In the genomic region with DNA sequence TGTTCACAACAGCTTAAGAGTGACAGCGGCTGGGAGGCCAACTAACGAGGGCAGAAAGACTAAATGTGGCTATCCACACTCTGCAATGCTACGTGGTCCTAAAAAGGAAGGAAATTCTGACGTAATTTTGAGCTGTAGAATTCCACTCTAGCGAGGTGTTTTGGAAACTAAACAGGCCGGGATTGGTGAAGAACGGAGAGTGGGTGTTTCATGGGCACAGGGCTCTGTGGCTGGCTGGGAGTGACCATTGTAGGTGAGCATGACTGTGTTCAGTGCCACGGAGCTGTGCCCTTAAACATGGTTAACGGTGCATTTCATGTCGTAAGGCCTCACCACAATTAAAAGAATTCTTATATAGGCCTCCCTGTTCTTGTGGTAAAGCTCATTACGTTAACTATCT, we compare ENCODE assay signal across 26 mouse cellular contexts.
DNase-seq lines count a peak whose midpoint lies in the region; ATAC-seq and TF ChIP-seq lines count a peak whose summit lies in the region.
"Had no signal": no experiment of that assay in that cellular context is flagged by ENCODE, and none has a peak within 500 bp of the region (broad histone marks: within the 10 kb centered on the region; RNA-seq: fewer than 3 reads in every experiment).

No protein-coding gene starts in this region.

- no peak for ATAC-seq in forebrain, embryonic 13.5 days
- no peak for ATAC-seq in heart, embryonic 15.5 days (replicated peaks; ENCODE audit: insufficient number of reproducible peaks, insufficient read depth, low FRiP score, low read depth)
- ATAC-seq in kidney, postnatal 0 days (replicated peaks; ENCODE audit: low FRiP score, low read depth) = no peak
- peak; percentile 77 for ATAC-seq in granulocyte monocyte progenitor cell, adult 5-6 weeks (replicated peaks; ENCODE audit: poor library complexity, severe bottlenecking)
- ATAC-seq: intestine, postnatal 0 days had no signal

- 76% methylated on average over 11 of the region's 11 CpGs for WGBS in forebrain, embryonic 10.5 days
- WGBS in forebrain, embryonic 13.5 days = 55% methylated on average over 11 of the region's 11 CpGs
- WGBS in heart, embryonic 15.5 days = 66% methylated on average over 11 of the region's 11 CpGs
- 67% methylated on average over 11 of the region's 11 CpGs for WGBS in kidney, postnatal 0 days

- peak overlapping the region; percentile 49; the same call in 1 of the 2 replicates for H3K27ac ChIP-seq in forebrain, embryonic 10.5 days
- H3K27ac ChIP-seq in forebrain, embryonic 13.5 days = no peak overlapping the region
- 0 out of 2 replicates have a peak overlapping the region, but pooled peaks have one; percentile 31 for H3K27ac ChIP-seq in heart, embryonic 15.5 days
- peak overlapping the region; percentile 60; the same call in 1 of the 2 replicates for H3K27ac ChIP-seq in kidney, postnatal 0 days
- H3K27ac ChIP-seq: embryonic facial prominence, embryonic 12.5 days; forebrain, embryonic 12.5 days; liver, embryonic 14.5 days; lung, embryonic 15.5 days; neural tube, embryonic 15.5 days; stomach, embryonic 15.5 days had no signal

- H3K9me3 ChIP-seq in forebrain, embryonic 10.5 days = no peaks in the 10 kb centered on the region
- no peaks in the 10 kb centered on the region for H3K9me3 ChIP-seq in forebrain, embryonic 13.5 days (replicated peaks)
- no peaks in the 10 kb centered on the region for H3K9me3 ChIP-seq in heart, embryonic 15.5 days (replicated peaks)
- no peaks in the 10 kb centered on the region for H3K9me3 ChIP-seq in kidney, postnatal 0 days (replicated peaks; ENCODE audit: low read length)
- H3K9me3 ChIP-seq: embryonic facial prominence, embryonic 12.5 days; forebrain, embryonic 12.5 days; lung, embryonic 15.5 days; neural tube, embryonic 15.5 days; stomach, embryonic 15.5 days had no signal

- no peak for DNase-seq in forebrain, embryonic 10.5 days (ENCODE audit: extremely low spot score, low spot score)
- DNase-seq in heart, postnatal 4 days = no peak
- no peak for DNase-seq in kidney, postnatal 0 days (ENCODE audit: low spot score)
- DNase-seq in kidney, adult 18-20 months = no peak
- DNase-seq in spleen, postnatal 10 days (ENCODE audit: low spot score in 2 of 2) = no peak
- DNase-seq: adrenal gland, postnatal 14 days; cerebellum, adult 2 months; cerebellum, postnatal 25 days; gastrocnemius, postnatal 10 days; kidney, postnatal 4 days; layer of hippocampus, adult 9-11 months; lung, postnatal 36 days; right cerebral cortex, adult 18-20 months; right cerebral cortex, postnatal 4 days; thymus, postnatal 25 days had no signal

- peaks cover 23% of the 10 kb centered on the region for H3K4me1 ChIP-seq in forebrain, embryonic 10.5 days
- peaks cover 9% of the 10 kb centered on the region for H3K4me1 ChIP-seq in forebrain, embryonic 13.5 days
- H3K4me1 ChIP-seq in heart, embryonic 15.5 days (replicated peaks) = peaks cover 36% of the 10 kb centered on the region
- H3K4me1 ChIP-seq in kidney, postnatal 0 days (replicated peaks; ENCODE audit: insufficient read depth, low read length) = peaks cover 8% of the 10 kb centered on the region; the same call in 1 of the 2 replicates
- H3K4me1 ChIP-seq: embryonic facial prominence, embryonic 12.5 days; stomach, embryonic 15.5 days had no signal

- H3K36me3 ChIP-seq in forebrain, embryonic 10.5 days (replicated peaks) = no peaks in the 10 kb centered on the region
- H3K36me3 ChIP-seq in forebrain, embryonic 13.5 days (ENCODE audit: poor library complexity, severe bottlenecking) = no peaks in the 10 kb centered on the region
- peaks cover 44% of the 10 kb centered on the region for H3K36me3 ChIP-seq in heart, embryonic 15.5 days
- H3K36me3 ChIP-seq in kidney, postnatal 0 days (ENCODE audit: insufficient read depth, low read length) = no peaks in the 10 kb centered on the region
- H3K36me3 ChIP-seq: embryonic facial prominence, embryonic 12.5 days; forebrain, embryonic 12.5 days; lung, embryonic 15.5 days; neural tube, embryonic 15.5 days; stomach, embryonic 15.5 days had no signal

- H3K27me3 ChIP-seq in forebrain, embryonic 10.5 days (ENCODE audit: poor library complexity, severe bottlenecking) = no peaks in the 10 kb centered on the region
- no peaks in the 10 kb centered on the region for H3K27me3 ChIP-seq in forebrain, embryonic 13.5 days
- no peaks in the 10 kb centered on the region for H3K27me3 ChIP-seq in heart, embryonic 15.5 days
- no peaks in the 10 kb centered on the region for H3K27me3 ChIP-seq in kidney, postnatal 0 days (ENCODE audit: insufficient read depth, low read length)
- H3K27me3 ChIP-seq: embryonic facial prominence, embryonic 12.5 days; forebrain, embryonic 12.5 days; lung, embryonic 15.5 days; neural tube, embryonic 15.5 days; stomach, embryonic 15.5 days had no signal

- no peak for TF ChIP-seq CTCF in kidney, postnatal 0 days (IDR thresholded peaks at IDR 0.05; ENCODE audit: low read depth)

- no peak overlapping the region for H3K4me2 ChIP-seq in forebrain, embryonic 13.5 days
- H3K4me2 ChIP-seq in heart, embryonic 15.5 days = no peak overlapping the region
- H3K4me2 ChIP-seq in kidney, postnatal 0 days (ENCODE audit: low read length) = no peak overlapping the region
- H3K4me2 ChIP-seq: embryonic facial prominence, embryonic 12.5 days; forebrain, embryonic 12.5 days; lung, embryonic 15.5 days; midbrain, embryonic 11.5 days; neural tube, embryonic 15.5 days; stomach, embryonic 15.5 days had no signal

- H3K9ac ChIP-seq in forebrain, embryonic 13.5 days = no peak overlapping the region
- no peak overlapping the region for H3K9ac ChIP-seq in heart, embryonic 15.5 days
- H3K9ac ChIP-seq in kidney, postnatal 0 days (ENCODE audit: low read depth, low read length) = no peak overlapping the region
- H3K9ac ChIP-seq: embryonic facial prominence, embryonic 12.5 days; forebrain, embryonic 12.5 days; liver, embryonic 14.5 days; lung, embryonic 15.5 days; neural tube, embryonic 15.5 days; stomach, embryonic 15.5 days had no signal

- H3K4me3 ChIP-seq in forebrain, embryonic 10.5 days = no peak overlapping the region
- no peak overlapping the region for H3K4me3 ChIP-seq in forebrain, embryonic 13.5 days
- H3K4me3 ChIP-seq in heart, embryonic 15.5 days = no peak overlapping the region
- no peak overlapping the region for H3K4me3 ChIP-seq in kidney, postnatal 0 days (replicated peaks; ENCODE audit: low read depth, low read length)
- H3K4me3 ChIP-seq: embryonic facial prominence, embryonic 12.5 days; forebrain, embryonic 12.5 days; lung, embryonic 15.5 days; neural tube, embryonic 15.5 days; stomach, embryonic 15.5 days had no signal
